Mouse (Mus musculus) embryo, embryonic 11 days (tissue): ENCODE data around the gene Arhgap30.

Experiments used
- DNase-seq: peaks from one replicate; pipeline ENCODE4 v3.0.0-alpha.2; 2015

Gene Arhgap30

GRCm38 (mm10) chr1:171388376-171389102 is at the start of gene Arhgap30:
Gene Arhgap30 (plus strand): TSS chr1:171388954.
- no peak for DNase-seq

GRCm38 (mm10) chr1:171342262-171343207 is 46.2 kb upstream of the Arhgap30 start:
- DNase-seq, result no peak

- DNase-seq, result no peak
Measured at GRCm38 (mm10) chr1:171343922-171344677, 44.7 kb upstream of the Arhgap30 start.

GRCm38 (mm10) chr1:171344715-171345114 is 44.0 kb upstream of the Arhgap30 start:
- no peak for DNase-seq

- peak; percentile 95 for DNase-seq
Measured at GRCm38 (mm10) chr1:171345225-171346094, 43.3 kb upstream of the Arhgap30 start, which contains the start of the genes Nit1 and Pfdn2. Gene Nit1 (minus strand): TSS chr1:171345646. Gene Pfdn2 (plus strand): TSS chr1:171345670.

GRCm38 (mm10) chr1:171346095-171346450 is 42.7 kb upstream of the Arhgap30 start:
- peak; percentile 19 for DNase-seq

- DNase-seq, result no peak
Measured at GRCm38 (mm10) chr1:171348665-171349064, 40.1 kb upstream of the Arhgap30 start.

GRCm38 (mm10) chr1:171349210-171349609 is 39.5 kb upstream of the Arhgap30 start:
- no peak for DNase-seq

GRCm38 (mm10) chr1:171355812-171356340 is 32.9 kb upstream of the Arhgap30 start:
- DNase-seq, result peak; percentile 36

GRCm38 (mm10) chr1:171356814-171357213 is 31.9 kb upstream of the Arhgap30 start:
- no peak for DNase-seq

- DNase-seq, result peak; percentile 57
Measured at GRCm38 (mm10) chr1:171358421-171358820, 30.3 kb upstream of the Arhgap30 start.

- no peak for DNase-seq
Measured at GRCm38 (mm10) chr1:171360253-171360652, 28.5 kb upstream of the Arhgap30 start.

GRCm38 (mm10) chr1:171360656-171361055 is 28.1 kb upstream of the Arhgap30 start, which contains the start of gene Klhdc9:
Gene Klhdc9 (minus strand): TSS chr1:171360798.
- peak; percentile 97 for DNase-seq

GRCm38 (mm10) chr1:171361106-171362103 is 27.3 kb upstream of the Arhgap30 start:
- DNase-seq, result peak; percentile 87

- no peak for DNase-seq
Measured at GRCm38 (mm10) chr1:171365934-171366333, 22.8 kb upstream of the Arhgap30 start.

- no peak for DNase-seq
Measured at GRCm38 (mm10) chr1:171369845-171370556, 18.8 kb upstream of the Arhgap30 start, which contains the start of gene Nectin4. Gene Nectin4 (plus strand): TSS chr1:171370099.

- DNase-seq, result no peak
Measured at GRCm38 (mm10) chr1:171372880-171373279, 15.9 kb upstream of the Arhgap30 start.

- no peak for DNase-seq
Measured at GRCm38 (mm10) chr1:171373946-171374345, 14.8 kb upstream of the Arhgap30 start.

- no peak for DNase-seq
Measured at GRCm38 (mm10) chr1:171375646-171376097, 13.1 kb upstream of the Arhgap30 start.
